Mouse (Mus musculus) olfactory bulb, adult 2 months (tissue): ENCODE results near the gene Sfrp2. TPM values are rescaled to one million over a fixed set of nuclear protein-coding genes. Genes with fewer than 3 reads are reported as not detected.

Source experiments
- H3K27ac ChIP-seq: fragments of 200-500 bp; 2 replicates; pipeline ENCODE4 v1.5.1; 2012; ENCODE audit warnings: low read depth, low read length; ENCODE audit not compliant: insufficient read depth
- H3K4me1 ChIP-seq: fragments of 200-500 bp; 2 replicates; pipeline ENCODE4 v1.6.1; 2012; ENCODE audit warnings: low read length; ENCODE audit not compliant: control insufficient read depth, insufficient read depth
- H3K4me3 ChIP-seq: fragments of 200-500 bp; 2 replicates; pipeline ENCODE4 v1.5.1; 2012; ENCODE audit warnings: mild to moderate bottlenecking, low read depth, low read length, moderate library complexity; ENCODE audit not compliant: insufficient read depth
- CTCF ChIP-seq: fragments of 200-500 bp; IDR thresholded peaks from 2 replicates; pipeline ENCODE4 v1.5.1; 2012; ENCODE audit warnings: low read depth, mild to moderate bottlenecking, low read length, moderate library complexity; ENCODE audit not compliant: insufficient read depth
- POLR2A ChIP-seq: fragments of 200-500 bp; IDR thresholded peaks from 2 replicates; pipeline ENCODE4 v1.6.1; 2012; ENCODE audit warnings: mild to moderate bottlenecking, low read depth, low read length, moderate library complexity; ENCODE audit not compliant: insufficient read depth
- WGBS: fragments of 180-500 bp; shearing (Covaris S2); methylation state at CpG from one replicate; pipeline ENCODE4 v1.1.7; 2018; 5-methylcytosine and 5-hydroxymethylcytosine counted together
- polyA plus RNA-seq: library from polyadenylated mRNA; stranded (reverse); fragments of >200 nt; gene quantifications from 2 replicates; pipeline ENCODE4 v1.2.4, GENCODE M21; 2012; ENCODE audit warnings: low replicate concordance; ENCODE audit not compliant: missing spikeins, insufficient read depth, insufficient read length

The Sfrp2 gene
- polyA plus RNA-seq, 1 experiment, result not detected

DNA sequence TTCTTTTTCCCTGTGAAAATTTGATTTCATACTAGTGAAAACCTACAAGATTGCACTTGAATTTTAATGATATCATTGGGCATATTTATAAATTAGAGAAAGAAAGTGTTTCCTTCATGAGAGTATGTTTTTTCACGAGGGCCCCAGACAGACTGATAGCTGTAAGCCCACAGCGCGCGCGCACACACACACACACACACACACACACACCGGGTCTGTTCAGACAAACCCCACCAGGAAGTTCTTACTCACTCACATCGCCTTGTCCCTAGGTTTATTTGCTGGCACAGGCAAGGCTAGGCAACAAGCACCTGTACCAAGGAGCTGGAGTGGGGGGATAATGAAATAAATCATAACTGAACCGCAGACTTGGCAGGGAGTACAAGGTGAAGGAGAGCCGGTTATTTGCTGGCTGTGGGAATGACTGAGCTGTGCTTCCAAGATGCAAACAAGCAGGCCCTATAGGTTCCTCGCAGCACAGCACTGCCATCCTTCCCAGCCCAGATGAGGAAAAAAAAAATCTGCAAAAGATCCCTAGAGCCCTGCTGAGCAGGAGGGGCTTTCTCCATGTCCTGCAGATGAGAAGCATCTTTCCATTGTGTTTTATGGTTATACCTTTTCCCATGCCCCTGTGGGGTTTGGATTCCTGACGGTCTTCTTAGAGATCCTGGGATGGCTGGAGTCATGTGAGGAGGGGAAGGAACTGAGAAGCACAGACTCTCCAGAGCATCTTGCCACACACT lies 2.3 kb downstream of the Sfrp2 start:
- no peak for TF ChIP-seq POLR2A
- no peak for TF ChIP-seq CTCF

DNA sequence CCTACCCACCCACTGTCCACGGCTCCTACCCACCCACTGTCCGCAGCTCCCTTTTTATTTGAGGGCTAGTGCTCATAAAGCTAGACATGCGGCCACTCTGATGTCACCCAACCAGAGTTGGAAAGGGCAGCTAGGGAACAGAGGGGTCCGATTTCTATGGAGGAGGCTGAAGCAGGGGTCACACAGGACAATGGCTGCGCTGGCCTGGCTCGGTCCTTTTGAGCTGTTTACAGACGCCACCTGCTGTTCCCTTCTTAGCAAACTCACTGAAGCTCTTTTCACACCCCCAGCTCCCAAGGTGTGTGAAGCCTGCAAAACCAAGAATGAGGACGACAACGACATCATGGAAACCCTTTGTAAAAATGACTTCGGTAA lies 2.9 kb downstream of the Sfrp2 start:
- no peak overlapping the region for H3K4me3 ChIP-seq
- TF ChIP-seq POLR2A (no peak), CTCF (no peak)
- H3K27ac ChIP-seq, result no peak overlapping the region
- H3K4me1 ChIP-seq, result peaks cover 18% of the 10 kb centered on the region
- WGBS, result 43% methylated on average over 10 of the region's 10 CpGs

More for the DNA sequence above, 2.3 kb downstream of the Sfrp2 start:
- Histone ChIP-seq H3K4me3 (no peak overlapping the region), H3K27ac (no peak overlapping the region), H3K4me1 (peaks cover 21% of the 10 kb centered on the region)
- 76% methylated on average over 11 of the region's 11 CpGs for WGBS

DNA sequence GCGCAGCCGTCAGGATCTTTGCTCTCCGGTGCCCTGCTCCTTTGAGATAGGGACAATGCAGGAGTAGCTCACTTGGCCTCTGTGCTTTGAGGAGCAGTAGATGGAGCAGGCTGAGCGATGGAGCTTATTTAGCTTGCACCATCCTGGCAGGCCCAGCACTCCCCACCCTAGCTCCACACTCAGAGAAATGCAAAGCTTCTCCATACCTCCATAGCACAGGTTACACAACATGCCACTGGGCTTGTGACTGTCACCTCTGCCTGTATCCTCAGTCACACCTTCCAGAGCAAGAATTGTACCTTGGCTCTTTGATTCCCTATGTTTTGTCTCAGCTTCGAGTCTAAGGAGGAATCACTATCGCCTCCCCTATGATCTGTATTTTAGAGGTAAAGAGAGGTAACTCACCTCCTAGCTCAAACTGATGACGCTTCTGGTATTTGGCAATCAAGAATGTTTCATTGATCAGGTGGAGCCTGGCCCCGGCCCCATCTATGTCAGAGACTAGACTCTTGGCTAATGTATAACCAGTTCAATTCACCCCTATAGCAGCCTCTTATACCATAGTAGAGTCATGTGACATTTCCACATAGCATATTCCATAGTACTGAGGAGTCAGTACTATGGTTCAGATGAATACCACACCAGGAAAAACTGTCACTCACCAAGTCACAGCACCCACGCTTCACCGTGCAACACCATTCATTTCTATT lies 5.2 kb downstream of the Sfrp2 start:
- WGBS, result 95% methylated on average over 10 of the region's 10 CpGs
- H3K27ac ChIP-seq, result no peak overlapping the region
- TF ChIP-seq POLR2A (no peak), CTCF (no peak)
- H3K4me3 ChIP-seq, result no peak overlapping the region
- H3K4me1 ChIP-seq, result peaks cover 5% of the 10 kb centered on the region

DNA sequence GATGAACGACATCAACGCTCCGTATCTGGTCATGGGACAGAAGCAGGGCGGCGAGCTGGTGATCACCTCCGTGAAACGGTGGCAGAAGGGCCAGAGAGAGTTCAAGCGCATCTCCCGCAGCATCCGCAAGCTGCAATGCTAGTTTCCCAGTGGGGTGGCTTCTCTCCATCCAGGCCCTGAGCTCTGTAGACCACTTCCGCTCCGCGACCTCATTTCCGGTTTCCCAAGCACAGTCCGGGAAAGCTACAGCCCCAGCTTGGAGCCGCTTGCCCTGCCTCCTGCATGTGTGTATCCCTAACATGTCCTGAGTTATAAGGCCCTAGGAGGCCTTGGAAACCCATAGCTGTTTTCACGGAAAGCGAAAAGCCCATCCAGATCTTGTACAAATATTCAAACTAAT lies 7.2 kb downstream of the Sfrp2 start:
- no peak overlapping the region for H3K4me3 ChIP-seq
- H3K27ac ChIP-seq, result no peak overlapping the region
- WGBS, result 97% methylated on average over 18 of the region's 18 CpGs
- no peaks in the 10 kb centered on the region for H3K4me1 ChIP-seq
- TF ChIP-seq POLR2A, result no peak
- no peak for TF ChIP-seq CTCF

DNA sequence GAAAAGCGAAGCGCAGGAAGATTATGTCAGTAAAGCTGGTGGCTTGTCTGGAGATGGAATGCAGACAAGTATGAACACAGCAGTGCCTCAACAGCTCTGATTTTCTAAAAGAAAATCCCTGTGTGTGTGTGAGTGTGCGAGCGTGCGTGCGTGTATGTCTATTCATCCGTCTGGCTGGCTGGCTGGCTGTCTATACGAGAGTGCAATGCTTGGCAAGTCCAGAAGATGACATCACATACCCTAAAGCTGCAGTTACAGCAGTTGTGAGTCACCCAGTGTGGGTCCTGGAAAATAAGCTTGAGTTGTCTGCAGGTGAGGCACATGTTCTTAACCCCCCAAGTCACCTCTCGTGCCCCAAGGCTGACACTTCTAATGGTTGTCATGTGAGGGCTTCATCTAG lies 9.3 kb downstream of the Sfrp2 start:
- H3K4me1 ChIP-seq, result no peaks in the 10 kb centered on the region
- 93% methylated on average over 9 of the region's 9 CpGs for WGBS
- no peak overlapping the region for H3K27ac ChIP-seq
- TF ChIP-seq CTCF, result no peak
- TF ChIP-seq POLR2A, result no peak
- H3K4me3 ChIP-seq, result no peak overlapping the region

DNA sequence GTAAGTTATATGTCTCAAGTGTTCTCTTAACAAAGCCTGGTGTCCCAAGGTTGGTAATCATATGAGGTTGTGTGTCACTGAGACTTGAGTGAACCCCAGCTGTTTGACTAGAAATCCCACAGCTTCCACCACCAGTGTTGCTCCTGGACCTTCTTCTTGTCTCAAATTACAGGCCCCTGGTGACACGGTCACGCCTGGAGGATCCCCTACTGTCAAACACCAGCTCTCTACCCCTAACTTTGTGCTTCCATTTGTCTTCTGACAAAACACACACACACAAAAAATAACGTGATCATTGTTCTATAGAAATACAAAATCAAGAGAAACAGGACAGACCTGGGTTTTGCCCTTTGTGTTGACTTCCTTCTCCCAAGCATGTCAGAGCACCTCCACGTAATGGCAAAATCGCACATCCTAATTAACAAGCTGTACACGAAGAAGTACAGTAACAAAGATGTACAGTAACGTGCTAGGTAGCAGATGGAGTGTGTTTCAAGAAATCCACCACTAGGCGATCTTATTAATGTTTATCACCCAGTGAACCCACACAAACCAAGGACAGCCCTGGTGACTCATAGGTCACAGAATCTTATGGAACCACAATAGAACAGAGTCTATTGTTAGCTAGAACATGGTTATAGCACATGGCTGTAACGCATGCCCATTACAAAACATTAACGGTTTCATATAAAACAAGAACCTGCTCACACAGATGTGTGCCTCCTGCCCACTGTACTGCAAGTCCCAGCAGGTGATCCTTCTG lies 15.5 kb downstream of the Sfrp2 start:
- TF ChIP-seq POLR2A, result no peak
- no peak for TF ChIP-seq CTCF
- Histone ChIP-seq H3K4me3 (no peak overlapping the region), H3K4me1 (no peaks in the 10 kb centered on the region), H3K27ac (no peak overlapping the region)
- WGBS, result 85% methylated on average over 10 of the region's 10 CpGs

DNA sequence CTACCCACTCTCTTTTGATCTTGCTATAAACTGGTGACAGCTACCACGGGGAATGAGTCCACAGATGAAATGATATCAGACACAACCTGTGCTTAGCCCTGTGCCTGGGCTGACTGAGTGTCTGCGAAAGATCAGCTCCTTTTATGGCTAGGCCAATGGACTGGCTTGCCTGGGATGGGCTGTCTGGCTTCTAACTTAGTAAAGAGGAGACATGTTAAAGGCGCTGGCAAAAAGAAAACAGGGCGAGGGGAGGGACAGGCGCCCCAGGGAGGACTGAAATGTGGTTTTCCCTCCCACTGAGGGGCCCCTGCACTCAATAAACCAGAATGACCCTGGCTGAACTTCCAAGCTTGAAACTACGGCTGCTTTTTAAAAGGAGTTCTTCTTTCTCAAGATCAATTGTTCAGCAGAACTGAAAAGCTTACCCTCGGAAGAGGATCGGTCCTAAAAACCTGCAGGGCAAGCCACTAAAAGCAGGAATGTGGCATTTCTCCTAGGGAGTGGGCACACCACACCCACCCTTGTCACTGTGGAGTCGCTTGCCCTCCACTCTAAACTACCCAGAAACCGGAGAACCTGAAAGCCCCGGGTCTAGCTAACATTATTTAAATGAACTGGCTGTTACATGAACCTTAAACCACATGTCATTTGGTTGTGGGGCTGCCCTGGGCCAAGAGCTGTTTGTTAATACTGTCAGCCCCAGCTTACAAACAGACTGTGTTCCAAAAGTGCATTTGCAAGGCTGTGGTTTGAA lies 17.8 kb downstream of the Sfrp2 start:
- no peak overlapping the region for H3K4me3 ChIP-seq
- no peak overlapping the region for H3K27ac ChIP-seq
- WGBS, result 65% methylated on average over 11 of the region's 11 CpGs
- TF ChIP-seq POLR2A (no peak), CTCF (no peak)
- no peaks in the 10 kb centered on the region for H3K4me1 ChIP-seq

DNA sequence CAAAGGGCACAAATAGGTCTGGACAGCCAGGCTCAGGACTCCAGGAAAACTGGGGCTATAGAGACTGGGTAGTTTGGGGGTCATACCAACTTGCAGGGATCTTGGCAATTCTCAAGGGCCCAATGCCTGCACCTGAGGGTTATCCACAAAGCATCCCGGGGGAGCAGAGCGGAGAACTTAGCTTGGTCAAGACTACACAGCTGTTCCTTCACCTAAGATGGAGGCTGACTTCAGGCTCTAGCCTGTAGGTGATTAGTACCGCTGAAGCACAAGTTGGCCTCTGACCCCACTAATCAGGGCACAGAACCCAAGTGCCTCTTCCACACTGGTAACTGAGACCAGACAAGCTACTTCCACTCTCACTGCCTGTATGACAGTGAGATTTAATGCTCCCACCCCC lies 18.6 kb downstream of the Sfrp2 start:
- Histone ChIP-seq H3K4me3 (no peak overlapping the region), H3K27ac (no peak overlapping the region), H3K4me1 (peaks cover 5% of the 10 kb centered on the region)
- 88% methylated on average over 3 of the region's 3 CpGs for WGBS
- TF ChIP-seq POLR2A (no peak), CTCF (no peak)
